Mouse (Mus musculus): ENCODE data around the gene Tcerg1l. TPM values are rescaled to one million over a fixed set of nuclear protein-coding genes. Genes with fewer than 3 reads are reported as not detected.

Gene Tcerg1l
- polyA plus RNA-seq, 1 experiment from 2014 or later, result 50.6 TPM

DNA sequence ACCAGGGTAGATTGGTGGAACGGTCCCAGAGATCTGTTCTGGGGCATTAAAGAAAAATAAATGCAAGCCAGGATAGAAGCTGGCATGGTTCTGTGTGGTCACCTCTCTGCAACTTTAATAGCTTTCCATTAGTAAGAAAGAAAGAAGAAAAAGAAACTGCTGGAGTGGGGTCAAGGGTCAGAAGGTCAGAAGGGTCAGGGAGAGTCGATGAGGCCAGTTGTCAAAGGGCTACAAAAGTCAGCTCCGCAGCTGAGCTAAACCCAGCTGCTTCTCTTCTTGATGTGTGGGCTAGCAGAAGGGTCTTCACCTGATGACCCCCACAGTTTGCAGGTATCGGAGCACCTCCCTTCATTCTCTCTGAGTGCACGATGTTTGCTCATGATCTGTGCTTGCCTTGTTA is 59.6 kb downstream of the Tcerg1l start:
- H3K27ac ChIP-seq (ENCODE audit: low read depth, low read length), result no peak overlapping the region

DNA sequence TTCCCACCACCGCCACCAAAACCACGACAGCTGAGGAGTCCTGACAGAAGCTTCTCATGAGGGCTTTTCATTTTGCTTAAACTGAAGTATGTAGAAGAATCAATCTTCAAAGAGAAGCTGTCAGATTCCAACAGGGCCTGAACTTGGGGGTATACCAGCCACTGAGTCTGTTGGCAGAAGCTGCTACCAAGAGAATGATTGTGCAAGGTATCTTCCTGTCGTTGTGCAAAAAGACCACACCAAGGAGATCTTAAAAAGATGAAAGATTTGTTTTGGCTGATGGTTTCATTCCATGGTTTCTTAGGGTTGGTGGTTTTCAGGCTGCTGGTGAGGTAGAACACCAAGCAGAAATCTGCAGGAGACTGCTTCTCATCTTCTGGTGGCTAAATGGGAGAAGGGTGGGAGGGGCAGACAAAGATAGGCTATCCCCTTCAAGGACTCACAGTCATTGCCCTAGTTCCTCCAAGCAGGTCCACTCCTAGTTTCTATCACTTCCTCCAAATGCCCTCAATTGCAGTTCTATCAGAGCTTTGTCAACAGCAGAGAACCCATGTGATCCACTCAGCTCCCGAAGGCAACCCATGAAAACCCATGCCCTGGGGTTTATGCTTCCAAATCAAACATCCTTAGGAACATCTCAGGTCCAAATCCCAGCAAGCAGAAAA is 64.9 kb downstream of the Tcerg1l start:
- WGBS, result 91% methylated on average over 4 of the region's 4 CpGs
- no peaks in the 10 kb centered on the region for H3K36me3 ChIP-seq (ENCODE audit: control insufficient read depth, insufficient read depth, low read length)
- H3K27me3 ChIP-seq (ENCODE audit: control insufficient read depth, insufficient read depth, low read length), result no peaks in the 10 kb centered on the region
- H3K9ac ChIP-seq (replicated peaks; ENCODE audit: low read depth, low read length), result no peak overlapping the region
- ATAC-seq (ENCODE audit: low read depth), result no peak
- H3K27ac ChIP-seq (ENCODE audit: low read depth, low read length), result no peak overlapping the region
- H3K9me3 ChIP-seq (ENCODE audit: control insufficient read depth, low read length), result no peaks in the 10 kb centered on the region
- H3K4me3 ChIP-seq (ENCODE audit: low read depth, low read length), result no peak overlapping the region
- H3K4me1 ChIP-seq (ENCODE audit: control insufficient read depth, insufficient read depth, low read length), result no peaks in the 10 kb centered on the region
- no peak overlapping the region for H3K4me2 ChIP-seq (ENCODE audit: low read depth, low read length)

More for the DNA sequence above, 59.6 kb downstream of the Tcerg1l start:
- H3K27me3 ChIP-seq (ENCODE audit: control insufficient read depth, insufficient read depth, low read length), result no peaks in the 10 kb centered on the region
- no peaks in the 10 kb centered on the region for H3K4me1 ChIP-seq (ENCODE audit: control insufficient read depth, insufficient read depth, low read length)
- no peak overlapping the region for H3K4me3 ChIP-seq (ENCODE audit: low read depth, low read length)
- WGBS, result 33% methylated on average over 5 of the region's 5 CpGs
- no peaks in the 10 kb centered on the region for H3K36me3 ChIP-seq (ENCODE audit: control insufficient read depth, insufficient read depth, low read length)
- no peak overlapping the region for H3K9ac ChIP-seq (replicated peaks; ENCODE audit: low read depth, low read length)
- no peak for ATAC-seq (ENCODE audit: low read depth)
- H3K9me3 ChIP-seq (ENCODE audit: control insufficient read depth, low read length), result no peaks in the 10 kb centered on the region
- H3K4me2 ChIP-seq (ENCODE audit: low read depth, low read length), result no peak overlapping the region

DNA sequence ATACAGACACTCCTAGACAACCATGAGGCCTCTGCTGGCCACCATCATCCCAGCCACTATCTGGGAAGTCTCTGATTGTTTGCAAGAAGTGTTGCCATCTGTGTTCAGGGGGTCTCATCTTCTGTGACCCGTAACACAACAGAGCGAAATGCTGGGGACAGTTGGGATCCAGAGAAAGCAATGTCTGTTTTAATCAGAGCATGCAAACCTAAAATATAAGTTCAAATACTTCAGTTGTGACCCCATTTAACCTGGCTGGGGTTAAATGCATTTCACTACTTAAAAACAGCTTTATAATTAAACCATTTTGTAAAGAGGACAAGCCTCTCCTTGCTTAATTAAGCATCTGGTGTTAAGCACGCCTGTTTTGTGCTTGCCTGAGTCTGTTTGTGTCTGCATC is 66.3 kb downstream of the Tcerg1l start:
- H3K36me3 ChIP-seq (ENCODE audit: control insufficient read depth, insufficient read depth, low read length), result no peaks in the 10 kb centered on the region
- H3K4me1 ChIP-seq (ENCODE audit: control insufficient read depth, insufficient read depth, low read length), result peaks cover 3% of the 10 kb centered on the region; the same call in 1 of the 2 replicates
- no peaks in the 10 kb centered on the region for H3K9me3 ChIP-seq (ENCODE audit: control insufficient read depth, low read length)
- no peak overlapping the region for H3K4me3 ChIP-seq (ENCODE audit: low read depth, low read length)
- no peak overlapping the region for H3K9ac ChIP-seq (replicated peaks; ENCODE audit: low read depth, low read length)
- no peak for ATAC-seq (ENCODE audit: low read depth)
- no peak overlapping the region for H3K27ac ChIP-seq (ENCODE audit: low read depth, low read length)
- no peak overlapping the region for H3K4me2 ChIP-seq (ENCODE audit: low read depth, low read length)
- WGBS, result 85% methylated on average over 3 of the region's 3 CpGs
- no peaks in the 10 kb centered on the region for H3K27me3 ChIP-seq (ENCODE audit: control insufficient read depth, insufficient read depth, low read length)

DNA sequence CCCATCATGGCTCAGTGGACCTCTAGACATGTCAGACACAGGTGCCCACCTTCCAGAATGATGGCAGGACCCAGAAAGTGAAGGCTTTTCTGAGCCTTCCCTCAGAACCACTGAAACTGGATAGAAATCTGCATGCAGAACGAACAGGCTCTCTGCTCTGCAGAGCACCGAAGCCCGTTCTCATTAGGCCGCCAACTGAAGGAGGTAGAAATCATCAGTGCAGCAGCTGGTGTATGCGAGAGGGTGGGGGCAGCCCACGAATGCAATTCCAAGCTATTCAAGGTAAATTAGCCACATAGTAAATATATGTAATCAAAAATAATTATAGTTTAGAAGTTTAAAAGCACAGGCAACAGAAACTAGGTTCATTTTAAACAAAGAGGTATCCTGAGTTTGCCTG is 68.9 kb downstream of the Tcerg1l start:
- H3K27ac ChIP-seq (ENCODE audit: low read depth, low read length), result no peak overlapping the region

DNA sequence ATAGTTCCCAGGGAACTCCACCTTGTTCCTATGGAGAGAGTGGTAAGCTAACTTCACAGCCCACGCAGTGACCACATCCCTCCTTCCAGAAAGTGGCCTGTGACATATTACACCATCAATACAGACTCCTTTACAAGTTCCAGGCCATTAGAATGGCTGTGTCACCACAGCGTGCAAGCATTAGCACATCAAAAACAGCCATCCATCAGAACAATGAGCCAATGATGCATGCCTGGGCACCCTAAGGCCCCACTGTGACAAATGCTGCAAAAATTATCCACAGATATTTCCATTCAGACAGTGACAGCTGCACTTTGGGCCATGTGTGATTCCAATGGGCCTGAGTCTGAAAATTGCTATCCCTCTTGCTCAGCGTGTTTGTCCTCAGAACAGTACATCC is 70.8 kb downstream of the Tcerg1l start:
- no peaks in the 10 kb centered on the region for H3K36me3 ChIP-seq (ENCODE audit: control insufficient read depth, insufficient read depth, low read length)
- no peak overlapping the region for H3K27ac ChIP-seq (ENCODE audit: low read depth, low read length)
- no peak for ATAC-seq (ENCODE audit: low read depth)
- H3K4me1 ChIP-seq (ENCODE audit: control insufficient read depth, insufficient read depth, low read length), result peaks cover 11% of the 10 kb centered on the region; the same call in 1 of the 2 replicates
- H3K4me2 ChIP-seq (ENCODE audit: low read depth, low read length), result no peak overlapping the region
- H3K9ac ChIP-seq (replicated peaks; ENCODE audit: low read depth, low read length), result no peak overlapping the region
- H3K27me3 ChIP-seq (ENCODE audit: control insufficient read depth, insufficient read depth, low read length), result no peaks in the 10 kb centered on the region
- 15% methylated on average over 3 of the region's 3 CpGs for WGBS
- no peaks in the 10 kb centered on the region for H3K9me3 ChIP-seq (ENCODE audit: control insufficient read depth, low read length)
- no peak overlapping the region for H3K4me3 ChIP-seq (ENCODE audit: low read depth, low read length)

More for the DNA sequence above, 68.9 kb downstream of the Tcerg1l start:
- no peak for ATAC-seq (ENCODE audit: low read depth)
- no peak overlapping the region for H3K4me2 ChIP-seq (ENCODE audit: low read depth, low read length)
- peaks cover 11% of the 10 kb centered on the region; the same call in 1 of the 2 replicates for H3K4me1 ChIP-seq (ENCODE audit: control insufficient read depth, insufficient read depth, low read length)
- H3K9ac ChIP-seq (replicated peaks; ENCODE audit: low read depth, low read length), result no peak overlapping the region
- no peaks in the 10 kb centered on the region for H3K9me3 ChIP-seq (ENCODE audit: control insufficient read depth, low read length)
- no peak overlapping the region for H3K4me3 ChIP-seq (ENCODE audit: low read depth, low read length)
- no peaks in the 10 kb centered on the region for H3K27me3 ChIP-seq (ENCODE audit: control insufficient read depth, insufficient read depth, low read length)
- WGBS, result 50% methylated on average over 6 of the region's 6 CpGs
- H3K36me3 ChIP-seq (ENCODE audit: control insufficient read depth, insufficient read depth, low read length), result no peaks in the 10 kb centered on the region

DNA sequence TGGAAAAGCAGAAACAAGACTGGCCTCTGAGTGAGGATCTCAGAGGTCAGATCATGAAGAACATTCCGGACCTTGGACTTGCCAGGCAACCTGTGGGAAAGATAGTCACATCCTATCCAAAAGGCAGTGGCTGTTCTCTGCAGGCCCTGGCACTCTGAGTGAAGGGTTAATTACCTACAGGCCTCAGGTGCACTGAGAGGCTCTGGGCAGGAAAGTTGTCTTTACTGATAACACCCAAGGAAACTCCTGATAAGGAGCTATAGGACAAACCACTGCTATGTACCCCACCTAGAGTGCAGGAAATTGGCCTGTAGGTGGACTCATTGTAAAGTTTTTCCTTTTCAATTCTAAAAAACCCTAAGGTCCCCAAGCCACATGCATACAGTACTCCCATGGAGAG is 83.8 kb downstream of the Tcerg1l start:
- Histone ChIP-seq H3K4me2 (ENCODE audit: low read depth, low read length) (no peak overlapping the region), H3K27ac (ENCODE audit: low read depth, low read length) (no peak overlapping the region), H3K4me3 (ENCODE audit: low read depth, low read length) (no peak overlapping the region), H3K9ac (replicated peaks; ENCODE audit: low read depth, low read length) (no peak overlapping the region), H3K4me1 (ENCODE audit: control insufficient read depth, insufficient read depth, low read length) (no peaks in the 10 kb centered on the region), H3K9me3 (ENCODE audit: control insufficient read depth, low read length) (no peaks in the 10 kb centered on the region), H3K27me3 (ENCODE audit: control insufficient read depth, insufficient read depth, low read length) (no peaks in the 10 kb centered on the region), H3K36me3 (ENCODE audit: control insufficient read depth, insufficient read depth, low read length) (no peaks in the 10 kb centered on the region)
- ATAC-seq (ENCODE audit: low read depth), result no peak
- 96% methylated on average over 1 of the region's 1 CpGs for WGBS

DNA sequence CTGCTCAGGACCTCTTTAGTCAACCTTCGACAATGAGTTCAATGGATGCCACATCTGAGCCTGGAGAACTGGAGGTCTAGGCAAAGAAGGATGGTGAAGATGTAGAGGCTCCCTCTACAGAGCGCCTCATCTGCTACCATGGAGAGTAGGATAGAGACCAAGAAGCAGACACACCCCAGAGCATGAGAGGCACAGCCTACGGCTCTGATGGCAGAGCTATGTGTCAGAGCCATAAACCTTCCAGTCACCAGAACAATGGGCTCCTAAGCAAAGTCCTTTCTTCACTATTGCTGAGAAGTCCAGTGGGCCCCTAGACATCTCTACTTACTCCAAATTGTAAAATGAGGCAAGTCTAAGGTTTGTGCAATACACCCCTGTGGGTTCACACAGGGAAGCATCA is 91.4 kb downstream of the Tcerg1l start:
- Histone ChIP-seq H3K9me3 (ENCODE audit: control insufficient read depth, low read length) (no peaks in the 10 kb centered on the region), H3K9ac (replicated peaks; ENCODE audit: low read depth, low read length) (no peak overlapping the region), H3K4me2 (ENCODE audit: low read depth, low read length) (no peak overlapping the region), H3K27me3 (ENCODE audit: control insufficient read depth, insufficient read depth, low read length) (no peaks in the 10 kb centered on the region), H3K36me3 (ENCODE audit: control insufficient read depth, insufficient read depth, low read length) (no peaks in the 10 kb centered on the region), H3K4me1 (ENCODE audit: control insufficient read depth, insufficient read depth, low read length) (no peaks in the 10 kb centered on the region), H3K4me3 (ENCODE audit: low read depth, low read length) (no peak overlapping the region), H3K27ac (ENCODE audit: low read depth, low read length) (no peak overlapping the region)
- ATAC-seq (ENCODE audit: low read depth), result no peak
- 61% methylated on average over 3 of the region's 3 CpGs for WGBS

DNA sequence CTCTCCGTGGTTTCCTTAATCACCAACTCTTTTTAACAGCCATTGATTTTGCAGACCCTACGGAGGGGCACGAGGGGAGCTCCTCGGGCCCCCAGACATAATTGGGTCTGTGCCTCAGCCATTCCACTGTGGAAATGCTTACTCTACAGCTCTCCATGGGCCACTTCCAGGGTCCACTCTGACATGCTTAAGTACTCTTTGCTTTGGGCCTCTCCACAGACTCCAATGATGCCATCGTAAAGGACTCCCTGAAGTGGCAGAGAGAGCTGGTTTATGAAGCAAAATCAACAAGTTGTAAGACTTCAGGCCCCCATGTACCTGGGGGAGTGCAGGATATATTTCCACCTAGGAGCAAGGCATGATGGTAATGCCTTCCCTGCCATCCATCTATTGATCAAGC is 112.7 kb downstream of the Tcerg1l start:
- Histone ChIP-seq H3K27ac (ENCODE audit: low read depth, low read length) (no peak overlapping the region), H3K9ac (replicated peaks; ENCODE audit: low read depth, low read length) (no peak overlapping the region), H3K4me1 (ENCODE audit: control insufficient read depth, insufficient read depth, low read length) (no peaks in the 10 kb centered on the region), H3K9me3 (ENCODE audit: control insufficient read depth, low read length) (no peaks in the 10 kb centered on the region), H3K36me3 (ENCODE audit: control insufficient read depth, insufficient read depth, low read length) (no peaks in the 10 kb centered on the region), H3K4me3 (ENCODE audit: low read depth, low read length) (no peak overlapping the region), H3K4me2 (ENCODE audit: low read depth, low read length) (no peak overlapping the region), H3K27me3 (ENCODE audit: control insufficient read depth, insufficient read depth, low read length) (no peaks in the 10 kb centered on the region)
- ATAC-seq (ENCODE audit: low read depth), result no peak
- WGBS, result 65% methylated on average over 5 of the region's 5 CpGs

DNA sequence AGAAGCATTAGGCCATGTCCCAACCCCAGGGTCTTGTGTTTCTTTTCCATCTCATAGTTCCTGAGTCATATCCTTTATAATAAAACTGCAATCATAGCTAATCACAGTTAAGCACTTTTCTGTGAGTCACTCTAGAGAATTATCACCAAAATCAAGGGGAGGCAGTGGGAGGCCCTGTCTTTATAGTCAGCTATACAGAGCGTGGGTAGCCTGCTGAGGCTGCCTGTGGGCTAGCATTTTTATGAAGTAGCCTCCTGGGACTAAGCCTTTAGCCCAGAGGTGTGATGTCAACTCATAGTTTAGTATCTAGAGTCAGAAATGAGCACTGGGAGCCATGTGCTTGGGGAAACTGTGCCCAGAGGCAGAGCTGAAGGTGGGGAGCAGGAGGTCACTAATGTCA is 122.3 kb downstream of the Tcerg1l start:
- 28% methylated on average over 1 of the region's 1 CpGs for whole genome bisulfite sequencing
- H3K4me2 ChIP-seq (ENCODE audit: low read depth, low read length), result no peak overlapping the region
- H3K36me3 ChIP-seq (ENCODE audit: control insufficient read depth, insufficient read depth, low read length), result no peaks in the 10 kb centered on the region
- no peaks in the 10 kb centered on the region for H3K27me3 ChIP-seq (ENCODE audit: control insufficient read depth, insufficient read depth, low read length)
- H3K4me3 ChIP-seq (ENCODE audit: low read depth, low read length), result no peak overlapping the region
- H3K27ac ChIP-seq (ENCODE audit: low read depth, low read length), result no peak overlapping the region
- H3K9ac ChIP-seq (replicated peaks; ENCODE audit: low read depth, low read length), result no peak overlapping the region
- H3K4me1 ChIP-seq (ENCODE audit: control insufficient read depth, insufficient read depth, low read length), result peaks cover 9% of the 10 kb centered on the region; the same call in 1 of the 2 replicates
- H3K9me3 ChIP-seq (ENCODE audit: control insufficient read depth, low read length), result no peaks in the 10 kb centered on the region
- no peak for ATAC-seq (ENCODE audit: low read depth)

Measured in neural tube, embryonic 14.5 days (tissue).